Mouse (Mus musculus) mesoderm, embryonic 11.5 days (tissue): ENCODE measurements at regions not wholly inside any gene's neighbourhood (a gene's known extent, or its start where the extent isn't known, plus 50 kb on each side); places are given as distances from the start of the nearest gene placed in this dataset.

Experiments used
- DNase-seq: peaks from one replicate; pipeline ENCODE4 v3.0.0-alpha.2; 2012; ENCODE audit warnings: low read depth, low spot score

DNA sequence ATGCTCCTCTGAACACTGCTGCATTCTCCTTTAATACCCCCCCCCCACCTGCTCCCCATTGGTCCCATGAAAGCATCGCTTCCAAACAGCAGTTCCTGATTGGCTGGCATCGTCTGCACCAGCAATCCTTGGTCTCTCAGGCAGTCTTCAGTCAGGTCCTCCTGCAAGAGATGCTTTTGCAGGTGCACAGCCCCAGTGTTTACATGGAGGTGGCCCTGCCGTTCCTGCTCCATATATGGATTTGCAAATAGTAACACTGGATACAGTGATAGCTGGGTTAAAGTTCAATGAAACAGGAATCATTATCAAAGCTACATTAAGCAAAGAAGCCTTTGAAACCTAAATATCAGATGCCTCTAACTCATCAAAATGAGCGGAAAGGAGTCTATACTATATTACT lies 170.1 kb upstream of the Fat1 start:
- no peak for DNase-seq

DNA sequence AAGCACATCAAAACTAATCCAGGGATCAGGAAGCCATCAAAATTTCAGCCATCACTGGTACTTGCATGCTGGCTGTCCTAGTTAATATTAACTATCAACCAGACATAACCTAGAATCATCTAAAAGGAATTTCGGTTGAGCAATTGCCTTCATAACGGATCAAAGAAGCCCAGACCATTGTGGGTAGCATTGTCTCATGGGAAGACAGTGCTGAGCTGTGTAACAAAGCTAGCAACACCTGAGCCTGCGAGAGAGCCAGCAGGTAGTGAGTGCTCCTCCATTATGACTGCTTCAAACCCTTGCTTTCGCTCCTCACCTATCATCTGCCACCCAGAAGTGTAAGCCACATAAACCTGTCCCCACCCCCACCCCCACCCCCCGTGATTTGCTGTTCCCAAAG lies 169.6 kb upstream of the Fat1 start:
- DNase-seq = no peak

DNA sequence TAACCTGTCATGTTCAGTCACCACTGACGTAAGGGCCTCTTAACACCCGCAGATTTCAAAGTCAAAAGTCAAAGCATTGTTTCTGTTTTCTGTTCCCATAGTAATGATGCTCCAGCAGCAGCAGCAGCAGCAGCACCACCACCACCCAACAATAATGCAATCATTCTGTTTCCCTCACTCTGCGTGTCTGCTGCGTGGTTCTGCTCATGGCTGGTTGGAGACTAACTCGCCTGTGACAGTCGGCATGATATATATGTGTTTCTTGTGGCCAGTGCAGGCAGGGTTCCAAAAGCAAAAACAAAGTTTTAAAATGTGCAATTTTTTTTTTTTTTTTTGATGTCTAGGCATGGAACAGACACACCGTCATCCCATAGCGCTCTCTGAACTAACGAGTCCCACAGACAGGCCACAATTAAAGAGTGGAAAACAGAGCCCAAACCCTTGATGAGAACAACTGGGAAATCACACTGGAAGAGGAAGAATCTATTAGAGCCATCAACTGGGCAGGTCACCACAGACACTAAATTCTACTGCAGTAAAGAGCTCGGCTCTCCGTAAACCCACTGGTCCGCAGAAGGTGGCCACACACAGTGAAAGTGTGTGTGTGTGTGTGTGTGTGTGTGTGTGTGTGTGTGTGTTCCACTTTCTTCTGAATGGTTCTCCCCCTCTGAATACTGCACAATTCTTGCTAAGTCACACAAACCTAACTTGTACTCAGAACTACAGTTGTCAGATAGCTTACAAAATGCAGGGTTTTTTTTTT lies 169.0 kb upstream of the Fat1 start:
- DNase-seq = peak; percentile 29

DNA sequence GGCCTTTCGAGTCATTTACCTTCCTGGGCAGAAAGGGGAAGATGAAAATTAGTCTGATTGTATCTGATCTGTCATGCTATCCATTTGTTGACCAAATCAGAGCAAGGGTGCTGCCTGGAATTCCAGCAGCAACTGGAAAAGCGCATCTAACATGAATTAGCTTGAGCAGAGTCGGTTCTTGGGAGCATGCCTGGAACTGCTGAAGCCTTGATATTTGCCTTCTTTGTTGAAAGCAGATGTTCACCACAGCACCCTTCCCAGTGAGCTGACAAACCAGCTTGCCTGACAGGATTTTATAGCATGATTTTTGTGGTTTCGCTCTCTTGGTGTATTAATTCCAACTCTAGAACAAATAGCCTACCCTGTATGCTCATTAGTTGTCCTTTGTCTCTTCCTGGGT lies 168.0 kb upstream of the Fat1 start:
- no peak for DNase-seq

DNA sequence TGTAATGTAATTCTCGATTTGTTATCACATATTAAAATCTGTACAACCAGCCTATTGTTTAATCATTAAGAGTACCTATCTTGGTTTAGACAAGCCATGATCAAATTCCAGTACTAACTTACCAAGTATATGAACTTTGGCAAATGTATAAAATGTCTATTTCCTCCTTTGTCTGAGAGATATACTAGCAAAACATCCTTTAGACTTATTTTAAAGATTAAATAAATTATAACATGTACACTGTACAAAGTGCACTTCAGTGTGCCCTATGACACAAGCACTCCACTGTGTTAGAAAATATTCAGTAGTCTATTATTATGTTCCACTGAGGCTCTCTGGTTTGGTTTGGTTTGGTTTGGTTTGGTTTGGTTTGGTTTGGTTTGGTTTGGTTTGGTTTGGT lies 156.0 kb upstream of the Fat1 start:
- no peak for DNase-seq

DNA sequence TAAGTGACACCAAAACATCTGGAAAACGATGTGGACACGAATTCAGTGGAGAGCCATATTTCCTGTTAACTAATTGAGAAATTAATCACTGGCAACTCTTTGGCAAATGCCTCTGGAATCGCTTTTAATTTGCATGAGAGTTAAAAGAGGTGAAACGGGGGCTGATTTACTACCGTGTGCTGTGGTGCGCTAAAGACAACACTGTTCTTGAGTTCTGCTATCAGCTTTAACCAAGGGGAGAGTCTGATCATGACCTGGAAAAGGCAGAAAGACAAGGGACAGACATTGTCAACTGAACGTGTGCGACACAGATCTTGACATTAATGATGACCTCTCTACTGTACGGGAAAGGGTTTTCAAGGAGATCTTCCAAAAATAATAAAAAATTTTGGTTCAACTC lies 152.8 kb upstream of the Fat1 start:
- no peak for DNase-seq

DNA sequence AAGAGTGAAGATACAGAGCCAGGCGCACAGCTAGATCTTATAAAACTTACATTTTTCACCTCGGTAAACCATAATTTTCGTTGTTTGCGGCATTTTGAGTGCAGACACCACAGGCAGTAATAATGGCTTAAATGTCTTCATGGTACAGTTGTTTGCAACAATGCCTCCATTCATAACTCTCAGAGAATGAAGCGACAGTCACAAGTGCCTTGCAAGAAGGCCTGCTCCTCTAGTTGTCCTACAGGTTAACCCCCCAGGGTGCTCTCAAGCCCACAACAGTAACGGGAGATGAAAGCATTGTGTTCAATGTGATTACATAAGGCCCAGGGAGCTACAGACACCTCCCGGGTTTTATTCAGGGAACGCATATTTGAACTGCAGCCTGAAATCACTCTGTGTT lies 150.1 kb upstream of the Fat1 start:
- DNase-seq = peak; percentile 36

DNA sequence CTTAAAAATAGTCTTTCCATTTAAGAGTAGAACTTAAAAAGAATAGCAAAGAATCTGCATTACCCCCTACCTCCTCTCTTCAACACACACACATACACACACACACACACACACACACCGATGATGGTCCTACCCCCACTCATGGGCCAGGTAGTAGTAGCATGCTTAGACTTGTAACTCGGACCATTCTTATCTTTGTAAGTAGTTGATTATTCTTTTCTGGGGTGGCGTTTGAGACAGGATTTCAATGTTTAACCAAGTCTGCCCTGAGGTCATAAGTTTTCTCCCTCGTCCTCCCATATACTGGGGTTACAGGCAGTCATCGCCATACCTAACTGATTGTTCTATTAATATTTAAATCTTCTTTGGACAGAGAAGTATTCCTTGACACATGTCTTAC lies 148.5 kb upstream of the Fat1 start:
- DNase-seq = no peak

DNA sequence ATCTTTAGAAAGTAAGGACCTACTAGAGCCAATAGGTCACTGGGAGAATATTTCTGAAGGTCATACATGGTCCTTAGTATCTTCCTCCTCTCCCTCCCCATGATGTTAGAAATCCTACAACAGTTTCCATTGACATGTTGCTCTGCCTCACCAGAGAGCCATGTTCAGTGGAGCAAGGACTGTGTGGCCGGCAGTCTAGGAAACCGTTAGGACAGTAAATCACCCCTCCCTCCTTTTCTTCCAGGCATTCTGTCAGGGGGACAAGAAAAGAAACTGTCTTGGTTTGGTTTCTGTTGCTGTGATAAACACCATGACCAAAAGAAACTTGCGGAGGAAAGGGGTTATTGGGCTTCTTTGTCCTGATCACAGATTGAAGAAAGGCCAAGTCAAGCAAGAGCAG lies 147.0 kb upstream of the Fat1 start:
- DNase-seq = peak; percentile 21

DNA sequence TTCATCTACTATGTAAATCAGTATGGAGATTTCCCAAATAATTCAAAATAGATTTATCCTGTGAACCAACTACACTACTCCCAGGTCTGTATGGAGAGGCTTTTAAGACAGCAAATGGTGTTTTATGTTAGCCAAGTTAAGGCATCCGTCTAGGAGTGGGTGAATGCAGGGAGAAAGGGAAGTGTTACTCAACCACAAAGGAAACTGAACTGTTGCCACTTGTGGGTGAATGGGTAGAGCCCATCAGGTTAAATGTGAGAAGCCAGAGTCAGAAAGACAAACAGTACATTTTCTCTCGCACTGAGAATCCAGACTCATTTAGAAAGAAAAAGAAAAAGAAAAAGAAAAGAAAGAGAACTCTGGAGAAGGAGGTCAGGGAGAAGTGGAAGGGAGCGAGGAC lies 135.7 kb upstream of the Fat1 start:
- no peak for DNase-seq

DNA sequence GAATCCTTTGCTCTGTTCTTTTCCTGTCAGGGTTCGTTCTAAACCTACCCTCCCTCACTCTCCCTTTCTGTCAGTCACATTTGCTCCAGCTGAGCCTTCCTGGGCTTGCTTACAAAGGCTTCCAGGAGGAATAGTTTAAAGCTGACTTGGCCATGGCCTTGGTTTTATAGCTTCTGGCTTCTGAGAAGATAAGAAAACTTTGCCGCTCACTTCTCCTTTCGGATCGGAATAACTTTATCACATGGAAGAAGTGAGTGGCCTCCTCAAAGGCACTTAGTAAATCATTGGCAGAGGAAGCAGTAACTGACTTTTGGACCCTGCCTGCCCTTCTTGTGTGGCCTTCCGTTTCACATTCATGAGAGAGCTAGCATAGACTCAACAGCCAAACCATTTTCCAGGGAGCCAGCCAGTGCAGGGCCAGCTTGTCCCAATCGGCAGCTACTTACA lies 134.4 kb upstream of the Fat1 start:
- DNase-seq = no peak

DNA sequence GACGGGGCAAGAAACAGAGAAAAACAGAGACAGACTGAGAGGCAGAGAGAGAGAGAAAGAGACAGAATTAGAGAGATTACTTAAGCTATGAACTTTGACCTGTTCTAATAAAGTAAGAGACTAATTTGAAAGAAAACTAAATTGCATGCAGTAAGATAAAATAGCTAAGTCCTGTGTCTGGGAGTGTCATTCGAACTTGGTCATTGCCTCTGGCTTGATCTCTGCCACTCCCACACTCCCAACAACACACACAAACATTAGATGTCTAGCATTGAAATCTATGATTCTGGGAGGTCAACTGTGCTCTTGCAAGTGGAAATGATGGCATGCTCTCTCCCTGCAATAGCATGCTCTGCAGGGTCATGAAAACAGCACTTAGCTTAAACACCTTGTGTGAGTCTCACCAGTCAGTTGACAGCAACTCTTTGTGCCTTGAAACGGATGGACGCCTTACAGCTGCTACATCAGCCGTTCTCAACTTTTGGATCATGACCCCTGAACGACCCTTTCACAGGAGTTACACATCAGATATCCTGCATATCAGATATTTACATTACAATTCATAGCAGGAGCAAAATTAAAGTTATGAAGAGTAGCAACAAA lies 133.5 kb upstream of the Fat1 start:
- no peak for DNase-seq

DNA sequence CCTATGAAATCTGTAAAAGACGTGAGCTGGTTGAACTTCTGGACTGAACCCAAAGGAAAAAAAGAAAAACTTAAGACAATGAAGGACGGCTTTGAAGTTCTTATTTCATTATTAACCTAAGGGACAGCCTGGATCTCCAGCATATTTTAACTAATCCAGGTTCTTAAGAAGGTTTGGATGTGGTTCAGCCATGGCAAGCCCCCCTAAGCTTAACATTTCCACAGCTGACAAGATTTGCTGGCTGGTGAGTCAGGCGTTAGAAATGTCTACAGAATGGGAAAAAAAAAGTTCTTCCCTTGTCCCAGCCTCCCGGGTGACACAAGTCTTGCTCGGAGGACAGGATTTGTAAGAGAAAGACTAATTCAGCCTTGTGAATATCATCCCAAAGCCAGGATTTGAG lies 132.9 kb upstream of the Fat1 start:
- DNase-seq = no peak

DNA sequence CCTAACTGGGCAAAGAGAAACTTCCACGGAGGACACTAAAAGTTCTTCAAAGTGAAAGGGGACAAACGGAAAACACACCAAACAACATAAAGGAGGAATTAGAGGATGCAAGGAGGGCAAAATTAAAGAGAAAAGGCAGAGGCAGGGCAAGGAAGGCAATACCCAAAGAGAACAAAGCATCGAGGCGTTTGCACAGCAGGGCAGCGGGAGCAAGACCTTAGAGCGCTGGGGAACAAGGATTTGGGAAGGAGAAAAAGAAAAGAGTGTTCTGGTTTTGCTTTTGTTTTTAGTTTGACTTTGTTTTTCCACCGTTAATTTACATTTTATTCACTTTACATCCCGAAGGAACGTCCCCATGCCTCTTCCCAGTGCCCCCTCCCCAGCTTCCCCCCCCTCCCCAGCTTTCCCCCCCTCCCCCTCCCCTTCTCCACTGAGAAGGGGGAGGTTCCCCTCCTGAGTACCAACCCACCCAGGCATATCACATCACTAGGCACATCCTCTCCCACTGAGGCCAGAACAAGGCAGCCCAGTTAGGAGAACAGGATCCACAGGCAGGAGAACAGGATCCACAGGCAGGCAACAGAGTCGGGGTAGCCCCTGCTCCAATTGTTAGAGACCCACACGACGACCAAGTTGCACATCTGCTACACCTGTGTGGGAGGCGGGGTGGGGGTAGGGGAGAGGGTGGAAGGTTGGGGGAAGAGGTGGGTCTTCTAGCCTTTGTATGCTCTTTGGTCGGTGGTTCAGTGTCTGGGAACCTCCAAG lies 130.7 kb upstream of the Fat1 start:
- DNase-seq = no peak

DNA sequence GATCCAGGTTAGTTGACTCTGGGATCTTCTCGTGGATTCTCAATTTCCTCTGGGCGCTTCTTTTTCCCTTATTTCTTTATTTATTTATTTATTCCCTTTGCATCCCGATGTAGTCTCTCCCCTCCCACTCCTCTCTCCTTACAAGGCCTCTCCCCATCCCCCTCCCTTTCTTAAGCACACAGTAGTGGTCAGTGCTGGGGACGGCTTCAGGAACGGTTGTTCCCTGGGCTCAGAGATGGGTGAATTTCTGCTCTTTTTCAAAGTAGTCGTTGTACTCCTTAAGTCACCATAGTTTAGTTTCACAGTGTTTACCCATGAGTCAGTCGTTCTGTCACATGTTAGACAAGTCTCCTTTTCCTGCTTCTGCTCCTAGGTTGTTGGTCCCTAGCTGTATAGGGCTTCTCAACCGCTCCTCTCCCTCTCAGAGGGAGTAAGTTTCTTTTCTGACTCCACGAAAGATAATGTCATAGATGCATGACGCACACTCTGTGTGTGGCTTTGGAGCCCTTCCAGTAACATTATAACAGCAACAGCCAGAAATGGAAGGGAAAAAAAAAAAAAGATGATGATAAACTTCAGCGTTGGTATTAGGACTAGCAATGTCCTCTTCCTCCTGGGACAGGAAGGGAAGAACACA lies 129.9 kb upstream of the Fat1 start:
- no peak for DNase-seq

DNA sequence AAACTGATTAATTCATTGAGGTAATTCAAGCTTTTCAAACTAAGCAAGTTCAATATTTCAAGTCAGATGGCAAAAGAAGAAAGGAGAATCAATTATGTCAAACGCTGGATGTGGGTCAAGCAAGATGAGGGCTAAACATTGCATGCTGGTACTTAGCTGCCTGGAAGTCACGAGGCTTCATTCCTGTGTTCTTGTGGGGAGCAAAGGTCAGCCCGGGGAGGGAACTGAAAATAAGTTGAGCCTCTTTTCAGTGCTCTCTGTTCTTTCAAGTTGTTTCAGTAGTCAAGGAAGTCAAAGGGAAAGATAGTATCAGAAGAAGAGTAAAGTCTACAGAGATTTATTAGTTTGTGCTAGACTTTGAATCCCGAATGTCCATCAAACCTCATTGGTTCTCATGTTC lies 122.9 kb upstream of the Fat1 start:
- DNase-seq = no peak

DNA sequence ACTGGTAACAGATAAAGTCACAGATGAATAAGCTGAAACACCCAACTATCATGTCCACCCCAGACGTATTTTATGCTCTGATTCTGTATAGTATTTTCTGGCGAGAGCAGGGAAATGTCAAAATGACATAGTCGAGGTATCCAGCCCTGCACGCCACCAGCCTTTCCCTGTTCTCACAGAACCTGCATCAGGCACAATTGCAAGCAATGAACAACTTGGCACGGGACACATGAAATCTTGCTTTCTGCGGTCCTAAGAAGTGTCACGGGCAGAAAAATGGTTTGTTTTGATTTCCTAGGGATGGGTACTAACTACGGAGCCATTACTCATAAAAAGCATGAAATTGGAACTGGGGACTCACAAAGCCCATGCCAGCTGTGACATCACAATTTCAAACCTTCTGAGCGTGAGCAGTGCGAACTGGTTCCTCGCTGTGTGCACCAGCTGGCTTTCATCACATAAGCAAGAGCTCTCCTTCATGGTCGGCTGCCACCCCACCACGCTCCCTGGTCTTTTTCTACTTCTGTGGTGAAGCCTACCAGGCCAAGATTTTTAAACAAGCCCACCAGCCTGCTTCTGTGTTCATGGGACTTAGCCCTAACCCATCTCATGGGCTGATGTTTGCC lies 117.6 kb upstream of the Fat1 start:
- DNase-seq = peak; percentile 24

DNA sequence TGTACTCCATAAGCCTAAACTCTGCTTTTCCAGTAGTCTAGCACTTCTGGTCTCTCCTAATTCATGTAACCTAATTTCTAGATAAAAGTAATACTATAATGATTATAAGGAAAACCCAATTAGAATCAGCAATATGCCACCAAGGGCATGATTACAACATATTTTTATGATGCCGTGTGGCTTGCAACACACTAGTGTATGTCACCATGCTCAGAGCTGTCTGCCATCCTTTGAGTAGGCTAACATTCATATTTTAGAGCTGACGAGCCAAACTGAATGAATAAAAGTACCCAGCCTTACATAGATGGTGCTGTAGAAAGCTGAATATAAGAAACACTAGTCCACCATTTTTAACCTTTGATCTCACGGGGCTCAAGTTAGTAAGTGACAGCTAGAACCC lies 116.0 kb upstream of the Fat1 start:
- no peak for DNase-seq

DNA sequence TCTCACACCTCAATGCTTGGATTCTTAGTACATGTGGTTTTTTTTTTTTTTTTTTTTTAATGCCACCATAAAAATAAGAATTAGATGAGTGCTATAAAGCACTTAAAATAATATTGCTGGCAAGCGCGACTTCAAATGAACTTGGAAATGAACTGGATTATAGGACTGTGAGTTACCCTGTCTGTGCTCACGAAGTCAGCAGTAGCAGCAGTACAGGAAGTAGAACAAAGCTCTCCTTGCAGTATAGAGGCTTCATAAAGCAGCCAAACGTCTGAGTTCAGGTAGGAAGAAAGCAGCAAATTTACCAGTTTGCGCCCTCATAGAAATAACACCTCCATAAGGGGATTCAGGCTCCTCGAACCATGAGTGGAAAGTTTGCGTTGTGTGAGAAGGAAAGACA lies 115.6 kb upstream of the Fat1 start:
- DNase-seq = no peak

DNA sequence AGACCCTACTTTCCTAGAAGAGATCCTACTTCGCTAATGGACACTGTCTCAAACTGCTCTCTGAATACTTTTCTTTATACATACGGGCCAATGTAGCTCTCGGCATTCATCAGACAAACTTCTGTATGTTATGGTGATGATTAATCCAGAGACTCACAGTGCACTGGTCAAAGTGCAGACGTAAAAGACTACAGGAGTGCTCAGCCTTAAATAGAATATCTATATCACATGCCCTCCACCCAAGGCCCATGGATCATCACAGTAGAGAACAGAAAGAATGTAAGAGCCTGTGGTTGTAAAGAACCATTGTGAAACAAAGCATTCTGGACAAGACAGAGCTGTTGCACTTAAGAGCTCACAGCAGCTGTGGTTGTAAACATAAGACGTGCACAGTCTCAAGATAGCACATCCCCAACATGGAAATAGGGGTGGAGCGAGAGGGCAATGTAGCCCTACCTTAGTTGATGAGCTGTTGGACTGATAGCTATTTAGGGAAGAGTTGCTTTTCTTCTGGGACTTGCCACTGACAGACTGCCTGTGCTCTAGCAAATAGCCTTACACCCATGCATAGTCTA lies 110.0 kb upstream of the Fat1 start:
- no peak for DNase-seq

DNA sequence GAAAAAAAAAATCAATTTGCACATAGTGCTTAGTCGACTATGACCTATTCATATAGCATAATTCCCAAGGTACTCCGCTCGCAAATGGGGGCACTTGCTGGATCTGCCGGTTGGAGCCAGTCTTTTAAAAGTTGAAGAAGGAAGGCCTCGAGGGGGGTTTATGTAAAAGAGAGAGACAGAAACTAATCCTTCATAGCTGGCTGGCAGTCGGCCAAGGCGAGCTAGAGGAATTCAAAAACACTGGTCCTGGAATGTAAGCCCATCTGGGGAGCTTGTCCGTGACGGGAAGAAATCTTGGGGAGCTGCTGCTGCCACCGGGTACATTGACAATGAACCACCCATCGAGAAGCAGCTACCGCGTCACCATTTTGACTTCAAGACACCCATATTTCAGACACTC lies 108.3 kb upstream of the Fat1 start:
- peak; percentile 86 for DNase-seq

DNA sequence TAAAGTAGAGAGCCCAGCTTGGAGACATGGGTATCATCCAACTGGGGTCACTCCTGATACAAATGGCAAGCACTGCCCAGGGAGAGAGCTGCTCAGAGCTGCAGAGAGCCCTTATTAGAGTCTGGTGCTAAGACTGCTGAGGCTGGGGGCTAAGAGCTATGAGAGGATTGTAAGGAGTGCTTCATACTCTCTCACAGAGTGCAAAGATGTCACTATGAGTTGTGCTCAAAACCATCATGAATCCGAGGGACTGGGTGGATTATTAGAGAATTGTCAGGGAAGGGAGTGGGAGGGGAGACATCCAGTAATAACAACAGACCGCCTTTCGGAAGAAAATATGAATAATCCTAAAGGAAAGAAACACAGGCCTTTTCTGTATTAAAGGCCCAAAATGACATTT lies 107.2 kb upstream of the Fat1 start:
- no peak for DNase-seq
